Mouse (Mus musculus) kidney, adult 2 months (tissue): ENCODE data around the gene Wnt9b.

ENCODE experiments used
- CTCF ChIP-seq: fragments of 200-500 bp; conservative IDR thresholded peaks from 2 replicates; pipeline ENCODE4 v1.5.1; 2011; ENCODE audit warnings: low read depth, mild to moderate bottlenecking, control low read depth, low read length, moderate library complexity, mixed read lengths; ENCODE audit not compliant: insufficient read depth, insufficient read length
- POLR2A ChIP-seq: fragments of 200-500 bp; IDR thresholded peaks from one replicate; pipeline ENCODE4 v1.6.1; 2011; ENCODE audit warnings: low read depth, low read length, control low read depth

DNA sequence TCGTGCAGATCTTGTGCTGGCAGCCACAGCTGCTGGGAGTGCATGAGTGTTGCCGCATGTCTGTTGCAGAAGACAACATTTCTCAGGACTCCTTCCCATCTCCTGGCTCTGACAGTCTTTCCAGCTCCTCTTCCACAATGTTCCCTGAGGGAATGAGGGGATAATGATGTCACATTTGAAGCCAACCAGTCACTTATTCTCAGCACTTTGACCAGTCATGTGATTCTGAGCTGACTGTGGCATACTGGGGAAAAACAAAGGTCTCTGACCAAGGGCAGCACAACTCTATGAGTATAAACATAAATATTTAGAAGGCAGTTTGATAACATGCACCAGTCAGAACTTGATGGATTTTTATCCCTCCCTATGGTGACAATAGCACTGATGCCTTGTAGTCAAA is 35.5 kb downstream of the Wnt9b start:
- TF ChIP-seq CTCF (no peak), POLR2A (no peak)
